Mouse (Mus musculus) R1 (cell line): ENCODE results near the gene Ccni.

Experiments used
- DNase-seq: peaks from one replicate; pipeline ENCODE4 v3.0.0-alpha.2; 2018; ENCODE audit warnings: low read depth, low spot score

Ccni gene

GRCm38 (mm10) chr5:93206109-93207005, at the start of gene Ccni, which contains the start of gene 2010109A12Rik:
Gene Ccni (minus strand): TSS chr5:93206495.
Gene 2010109A12Rik (plus strand): TSS chr5:93206518.
- peak; percentile 98 for DNase-seq

- DNase-seq = no peak
Observed at GRCm38 (mm10) chr5:93255759-93256265, 49.5 kb upstream of the Ccni start.

GRCm38 (mm10) chr5:93251001-93251760, 44.9 kb upstream of the Ccni start:
- no peak for DNase-seq

GRCm38 (mm10) chr5:93249940-93250578, 43.8 kb upstream of the Ccni start:
- no peak for DNase-seq

GRCm38 (mm10) chr5:93245280-93245679, 39.0 kb upstream of the Ccni start:
- DNase-seq = no peak

GRCm38 (mm10) chr5:93239590-93240544, 33.6 kb upstream of the Ccni start:
- DNase-seq = no peak

GRCm38 (mm10) chr5:93236541-93236940, 30.2 kb upstream of the Ccni start:
- DNase-seq = no peak

GRCm38 (mm10) chr5:93235888-93236287, 29.6 kb upstream of the Ccni start:
- no peak for DNase-seq

- no peak for DNase-seq
Observed at GRCm38 (mm10) chr5:93234605-93235004, 28.3 kb upstream of the Ccni start.

GRCm38 (mm10) chr5:93234130-93234529, 27.8 kb upstream of the Ccni start:
- DNase-seq = no peak

GRCm38 (mm10) chr5:93232838-93233237, 26.5 kb upstream of the Ccni start:
- no peak for DNase-seq

GRCm38 (mm10) chr5:93231721-93232120, 25.4 kb upstream of the Ccni start:
- no peak for DNase-seq

GRCm38 (mm10) chr5:93229527-93229926, 23.2 kb upstream of the Ccni start:
- DNase-seq = no peak

GRCm38 (mm10) chr5:93227157-93227556, 20.9 kb upstream of the Ccni start:
- no peak for DNase-seq

GRCm38 (mm10) chr5:93224549-93224948, 18.3 kb upstream of the Ccni start:
- DNase-seq = no peak

GRCm38 (mm10) chr5:93221661-93222060, 15.4 kb upstream of the Ccni start:
- no peak for DNase-seq

- DNase-seq = no peak
Observed at GRCm38 (mm10) chr5:93218375-93218774, 12.1 kb upstream of the Ccni start.

GRCm38 (mm10) chr5:93207555-93207954, 1.3 kb upstream of the Ccni start:
- DNase-seq = no peak

GRCm38 (mm10) chr5:93207006-93207348, 682 bp upstream of the Ccni start:
- no peak for DNase-seq

- DNase-seq = peak; percentile 47
Observed at GRCm38 (mm10) chr5:93205371-93206108, 755 bp downstream of the Ccni start.
